Mouse (Mus musculus): Measurements from ENCODE around the gene Serinc3.

DNA sequence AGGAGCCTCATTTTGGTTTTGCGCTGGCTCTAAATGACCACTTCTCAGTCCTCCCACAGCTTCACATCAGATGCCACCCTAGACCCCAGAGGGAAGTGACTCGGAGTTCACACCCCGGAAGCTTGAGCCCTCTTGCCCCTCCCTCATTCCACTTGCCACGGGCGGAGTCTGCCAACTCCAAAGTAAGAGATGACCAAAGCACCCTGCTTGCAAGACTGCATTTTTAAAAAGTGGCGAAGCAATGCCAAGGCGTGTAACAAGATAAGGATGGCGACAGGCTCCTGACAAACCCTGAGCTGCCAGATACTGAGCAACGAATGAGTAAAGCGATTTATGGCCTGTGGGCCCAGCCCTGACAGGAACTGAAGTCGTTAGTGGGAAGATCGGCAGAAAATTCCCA, 54.7 kb downstream of the Serinc3 start:
- TF ChIP-seq CTCF (IDR thresholded peaks at IDR 0.05; ENCODE audit: low read depth) (no peak), EP300 (IDR thresholded peaks at IDR 0.05; ENCODE audit: low read depth) (no peak)
